ENCODE assay signal across 24 mouse cellular contexts in the genomic region with DNA sequence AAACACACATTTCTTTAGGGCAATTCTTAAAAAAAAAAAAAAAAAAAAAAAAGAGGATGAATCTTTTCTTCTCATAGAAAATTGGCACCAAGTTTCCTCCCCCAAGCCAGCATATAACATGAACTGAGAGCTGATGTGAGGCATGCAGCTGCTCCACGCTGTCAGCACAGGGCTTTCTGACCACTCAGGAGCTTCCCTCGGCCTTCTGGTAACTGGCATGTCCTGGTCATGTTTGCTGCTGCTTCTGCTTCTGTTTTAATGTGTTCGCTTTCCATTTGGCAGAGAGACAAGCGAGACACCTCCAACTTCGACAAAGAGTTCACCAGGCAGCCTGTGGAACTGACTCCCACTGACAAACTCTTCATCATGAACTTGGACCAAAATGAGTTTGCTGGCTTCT. TPM values are rescaled to one million over a fixed set of nuclear protein-coding genes. Genes with fewer than 3 reads are reported as not detected.
DNase-seq lines count a peak whose midpoint lies in the region; ATAC-seq and TF ChIP-seq lines count a peak whose summit lies in the region.
"Had no signal": no experiment of that assay in that cellular context is flagged by ENCODE, and none has a peak within 500 bp of the region (broad histone marks: within the 10 kb centered on the region; RNA-seq: fewer than 3 reads in every experiment).

No protein-coding gene starts in this region.

- no peaks in the 10 kb centered on the region for H3K27me3 ChIP-seq in lung, embryonic 14.5 days (ENCODE audit: insufficient read depth, low read length)
- H3K27me3 ChIP-seq in lung, embryonic 16.5 days (ENCODE audit: control insufficient read depth, insufficient read depth, low read depth, low read length) = no peaks in the 10 kb centered on the region
- H3K27me3 ChIP-seq: embryonic facial prominence, embryonic 13.5 days; embryonic facial prominence, embryonic 15.5 days; forebrain, embryonic 12.5 days had no signal

- no peaks in the 10 kb centered on the region for H3K9me3 ChIP-seq in lung, embryonic 14.5 days (ENCODE audit: low read depth, low read length)
- H3K9me3 ChIP-seq in lung, embryonic 16.5 days (ENCODE audit: control insufficient read depth, low read length) = no peaks in the 10 kb centered on the region
- H3K9me3 ChIP-seq: embryonic facial prominence, embryonic 13.5 days; embryonic facial prominence, embryonic 15.5 days; forebrain, embryonic 10.5 days; forebrain, embryonic 12.5 days had no signal

- no peak for TF ChIP-seq CTCF in lung, embryonic 14.5 days (IDR thresholded peaks at IDR 0.05; ENCODE audit: low read depth)
- TF ChIP-seq CTCF in lung, adult 2 months (IDR thresholded peaks at IDR 0.05; ENCODE audit: insufficient read depth, low read length) = no peak

- H3K9ac ChIP-seq in lung, embryonic 14.5 days = no peak overlapping the region
- no peak overlapping the region for H3K9ac ChIP-seq in lung, embryonic 16.5 days (ENCODE audit: low read length)
- H3K9ac ChIP-seq: embryonic facial prominence, embryonic 13.5 days; embryonic facial prominence, embryonic 15.5 days; forebrain, embryonic 12.5 days had no signal

- H3K36me3 ChIP-seq in lung, embryonic 14.5 days (ENCODE audit: insufficient read depth) = no peaks in the 10 kb centered on the region
- H3K36me3 ChIP-seq in lung, embryonic 16.5 days (ENCODE audit: control insufficient read depth, insufficient read depth, low read length) = no peaks in the 10 kb centered on the region
- H3K36me3 ChIP-seq: embryonic facial prominence, embryonic 13.5 days; embryonic facial prominence, embryonic 15.5 days; forebrain, embryonic 10.5 days; forebrain, embryonic 12.5 days had no signal

- H3K4me3 ChIP-seq in lung, embryonic 14.5 days (ENCODE audit: low read depth, low read length) = no peak overlapping the region
- H3K4me3 ChIP-seq in lung, embryonic 16.5 days (ENCODE audit: low read length) = no peak overlapping the region
- no peak overlapping the region for H3K4me3 ChIP-seq in lung, adult 2 months (replicated peaks; ENCODE audit: extremely low read depth, low read depth, low read length)
- H3K4me3 ChIP-seq: embryonic facial prominence, embryonic 13.5 days; embryonic facial prominence, embryonic 15.5 days; erythroblast, embryonic 14.5 days; forebrain, embryonic 10.5 days; forebrain, embryonic 12.5 days had no signal

- WGBS in lung, embryonic 14.5 days = 44% methylated on average over 5 of the region's 5 CpGs
- 52% methylated on average over 5 of the region's 5 CpGs for WGBS in lung, embryonic 16.5 days
- whole genome bisulfite sequencing in lung, adult 2 months = 68% methylated on average over 5 of the region's 5 CpGs

- TF ChIP-seq POLR2A in lung, adult 2 months (IDR thresholded peaks at IDR 0.05; ENCODE audit: borderline replicate concordance, extremely low read depth, low read depth, low read length) = no peak

- DNase-seq in lung, embryonic 14.5 days = peak; percentile 81
- no peak for DNase-seq in lung, postnatal 36 days
- no peak for DNase-seq in lung, postnatal 25 days (ENCODE audit: low spot score)
- DNase-seq in lung, postnatal 10 days = peak; percentile 8
- DNase-seq in lung, adult 2 months = no peak
- no peak for DNase-seq in kidney, adult 11 months
- DNase-seq: adrenal gland, adult 2 months; adrenal gland, postnatal 10 days; adrenal gland, postnatal 25 days; cerebellum, adult 11 months; cerebellum, adult 18-20 months; cerebellum, adult 8-10 months; cerebellum, adult 9-11 months; cerebellum, postnatal 14 days; cerebellum, postnatal 36 days; embryo, embryonic 11 days had no signal

- peaks cover 4% of the 10 kb centered on the region; the same call in 1 of the 2 replicates for H3K4me1 ChIP-seq in lung, embryonic 14.5 days (ENCODE audit: insufficient read depth)
- peaks cover 7% of the 10 kb centered on the region; the same call in 1 of the 2 replicates for H3K4me1 ChIP-seq in lung, embryonic 16.5 days (replicated peaks; ENCODE audit: control insufficient read depth, insufficient read depth, low read length)
- no peaks in the 10 kb centered on the region; the same call in 1 of the 2 replicates for H3K4me1 ChIP-seq in lung, adult 2 months (ENCODE audit: control insufficient read depth, insufficient read depth, low read length)
- H3K4me1 ChIP-seq: embryonic facial prominence, embryonic 13.5 days; embryonic facial prominence, embryonic 15.5 days; forebrain, embryonic 12.5 days had no signal

- H3K27ac ChIP-seq in lung, embryonic 14.5 days (ENCODE audit: low read depth) = peak overlapping the region; percentile 3; the same call in 1 of the 2 replicates
- no peak overlapping the region for H3K27ac ChIP-seq in lung, embryonic 16.5 days (ENCODE audit: low read length)
- H3K27ac ChIP-seq: embryonic facial prominence, embryonic 13.5 days; embryonic facial prominence, embryonic 15.5 days; forebrain, embryonic 10.5 days; forebrain, embryonic 12.5 days had no signal

- ATAC-seq in lung, embryonic 14.5 days (ENCODE audit: insufficient read depth) = peak; percentile 89
- ATAC-seq in lung, embryonic 16.5 days (ENCODE audit: low read depth) = peak; percentile 88
- ATAC-seq: forebrain, embryonic 14.5 days had no signal

- no peak overlapping the region for H3K4me2 ChIP-seq in lung, embryonic 14.5 days
- no peak overlapping the region for H3K4me2 ChIP-seq in lung, embryonic 16.5 days (ENCODE audit: low read depth, low read length)
- H3K4me2 ChIP-seq: embryonic facial prominence, embryonic 13.5 days; embryonic facial prominence, embryonic 15.5 days; forebrain, embryonic 12.5 days had no signal

RNA-seq across cellular contexts. Expression of a gene that starts 36.8 kb away (rescaled TPM):
- polyA plus RNA-seq in lung, embryonic 14.5 days (2014; fragmentation: Nextera tagmentation; extraction: Ambion mirVana) = 0.08 and 0.41 TPM in 2 replicates
- 0.14 and 0.47 TPM in 2 replicates for polyA plus RNA-seq in lung, embryonic 16.5 days (2015; fragmentation: Nextera tagmentation; extraction: Ambion mirVana)
- polyA plus RNA-seq in lung, adult 2 months (2012; rRNA removed) = not detected in 2 replicates
- polyA plus RNA-seq: C2C12; embryonic facial prominence, embryonic 13.5 days; erythroblast, embryonic 14.5 days had no signal

Comparison
In these comparisons a context has a peak if more than half of its experiments do, and no peak if none do; other contexts are left out.
1. DNase-seq: peak in lung, embryonic 14.5 days (single experiment) and lung, postnatal 10 days (single experiment); none in lung, postnatal 36 days (single experiment), lung, postnatal 25 days (single experiment), lung, adult 2 months (single experiment) and kidney, adult 11 months (single experiment).